Mouse (Mus musculus): Measurements from ENCODE around the gene Rbm38. TPM values are rescaled to one million over a fixed set of nuclear protein-coding genes. Genes with fewer than 3 reads are reported as not detected.

Gene Rbm38
- polyA plus RNA-seq, 1 experiment from 2014 or later, result 126 TPM

Other genes with a start within 250 kb of the Rbm38 start
- 50.5 and 53.7 TPM in 2 replicates for gene Bmp7, start 80.2 kb upstream of the Rbm38 start, polyA plus RNA-seq (2014; fragmentation: Nextera tagmentation; extraction: Ambion mirVana)
- gene Spo11, start 42.8 kb upstream of the Rbm38 start, polyA plus RNA-seq (2014; fragmentation: Nextera tagmentation; extraction: Ambion mirVana), result 0.32 TPM in 1 of 2 replicates, not detected in the other
- gene Rae1, start 20.4 kb upstream of the Rbm38 start, polyA plus RNA-seq (2014; fragmentation: Nextera tagmentation; extraction: Ambion mirVana), result 99.7 and 101 TPM in 2 replicates
- gene Ctcfl, start 99.0 kb downstream of the Rbm38 start, polyA plus RNA-seq (2014; fragmentation: Nextera tagmentation; extraction: Ambion mirVana), result 0.19 and 0.65 TPM in 2 replicates
- not detected in 2 replicates for gene Pck1, start 132.6 kb downstream of the Rbm38 start, polyA plus RNA-seq (2014; fragmentation: Nextera tagmentation; extraction: Ambion mirVana)
- 1.2 TPM in 1 of 2 replicates, not detected in the other for gene Zbp1, start 198.4 kb downstream of the Rbm38 start, polyA plus RNA-seq (2014; fragmentation: Nextera tagmentation; extraction: Ambion mirVana)

Measured in heart, embryonic 14.5 days (tissue).